21 mouse cellular contexts compared by ENCODE assay signal in genomic region chr6:128062216-128062615, GRCm38 (mm10).
DNase-seq lines count a peak whose midpoint lies in the region; ATAC-seq lines count a peak whose summit lies in the region.
"Had no signal": no experiment of that assay in that cellular context is flagged by ENCODE, and none has a peak within 500 bp of the region (broad histone marks: within the 10 kb centered on the region; RNA-seq: fewer than 3 reads in every experiment).

No protein-coding gene starts in this region.

- peak; percentile 69 for ATAC-seq in cerebellum, adult (ENCODE audit: insufficient number of reproducible peaks, low FRiP score, low TSS enrichment)
- ATAC-seq: forebrain, postnatal 0 days; lung, postnatal 0 days; midbrain, embryonic 13.5 days had no signal

- no peak for DNase-seq in cerebellum, postnatal 4 days (ENCODE audit: low spot score in 2 of 2)
- peak; percentile 42 for DNase-seq in kidney, adult 9 months
- no peak for DNase-seq in kidney, postnatal 25 days
- DNase-seq in cerebellum, adult 8-10 months, result peak; percentile 81
- peak; percentile 11 for DNase-seq in fat pad, adult 2 months (ENCODE audit: extremely low read depth, low read depth, low spot score)
- no peak for DNase-seq in gastrocnemius, adult 8-10 months (ENCODE audit: low spot score in 2 of 2)
- DNase-seq in urinary bladder, postnatal 36 days (ENCODE audit: low spot score in 2 of 2), result no peak
- DNase-seq: adrenal gland, postnatal 10 days; forebrain, postnatal 0 days; gastrocnemius, postnatal 14 days; heart, adult 11 months; heart, postnatal 4 days; layer of hippocampus, postnatal 36 days; liver, embryonic 13.5 days; lung, adult 18-20 months; retina, postnatal 1 day; right cerebral cortex, postnatal 14 days; thymus, postnatal 14 days had no signal

Comparison
In these comparisons a context has a peak if more than half of its experiments do, and no peak if none do; other contexts are left out.
1. DNase-seq: peak in kidney, adult 9 months (single experiment), cerebellum, adult 8-10 months (single experiment) and fat pad, adult 2 months (single experiment); none in cerebellum, postnatal 4 days (0 of 2), kidney, postnatal 25 days (0 of 2), gastrocnemius, adult 8-10 months (0 of 2) and urinary bladder, postnatal 36 days (0 of 2).